Mouse (Mus musculus) CH12.LX (cell line): ENCODE measurements around the gene 2900026A02Rik. TPM values are rescaled to one million over a fixed set of nuclear protein-coding genes. Genes with fewer than 3 reads are reported as not detected.

Source experiments
- DNase-seq: peaks from one replicate; pipeline ENCODE4 v3.0.0-alpha.2; 2013; ENCODE audit errors: extremely low read depth
- H3K27ac ChIP-seq: 2 replicates; pipeline ENCODE4 v1.5.1; 2012; ENCODE audit warnings: low read depth, mild to moderate bottlenecking, control low read depth, moderate library complexity; ENCODE audit not compliant: insufficient read depth
- H3K27me3 ChIP-seq: replicated peaks from 2 replicates; pipeline ENCODE3; 2012; ENCODE audit warnings: inconsistent platforms
- H3K36me3 ChIP-seq, 2 experiments: replicated peaks in 1 of 2; 2 replicates each; pipeline versions ENCODE3 to v1.6.1; 2012; ENCODE audit warnings: inconsistent platforms in 1 of 2, low read length in 1 of 2, mild to moderate bottlenecking in 1 of 2, mixed read lengths in 1 of 2, moderate library complexity in 1 of 2; ENCODE audit not compliant: control insufficient read depth in 1 of 2, insufficient read depth in 1 of 2
- H3K4me1 ChIP-seq, 2 experiments: 2 replicates each; pipeline ENCODE4 v1.6.1; 2012; ENCODE audit warnings: inconsistent platforms in 1 of 2, moderate library complexity in 1 of 2; ENCODE audit not compliant: insufficient read depth in 2 of 2, control insufficient read depth in 1 of 2
- H3K4me2 ChIP-seq: 2 replicates; pipeline ENCODE4 v1.6.1; 2012; ENCODE audit warnings: low read depth, mild to moderate bottlenecking, control low read depth; ENCODE audit not compliant: poor library complexity, insufficient read depth, severe bottlenecking
- H3K4me3 ChIP-seq, 3 experiments: fragments of 150-350 bp in 1 of 3; sonication (generic) in 1 of 3; replicated peaks in 1 of 3; 2 replicates each; pipeline versions ENCODE3 to v1.5.1; 2011 to 2012; ENCODE audit warnings: low read depth in 2 of 3, low read length in 2 of 3, mild to moderate bottlenecking in 2 of 3, moderate library complexity in 2 of 3, control low read depth in 1 of 3, improper control_type of control experiment in 1 of 3, inconsistent platforms in 1 of 3, mixed read lengths in 1 of 3; ENCODE audit not compliant: poor library complexity in 1 of 3
- H3K79me2 ChIP-seq: replicated peaks from 2 replicates; pipeline ENCODE4 v1.6.1; 2012; ENCODE audit warnings: mild to moderate bottlenecking, moderate library complexity; ENCODE audit not compliant: control insufficient read depth, poor library complexity, insufficient read depth, severe bottlenecking; ENCODE audit errors: extremely low read depth
- H3K9ac ChIP-seq: 2 replicates; pipeline ENCODE4 v1.6.1; 2012; ENCODE audit warnings: low read depth, mild to moderate bottlenecking, control low read depth, moderate library complexity; ENCODE audit not compliant: insufficient read depth
- H3K9me3 ChIP-seq: replicated peaks from 2 replicates; pipeline ENCODE3; 2012; ENCODE audit warnings: low read length, inconsistent platforms, mixed read lengths
- CTCF ChIP-seq, 2 experiments: IDR thresholded peaks in 1 of 2; conservative IDR thresholded peaks in 1 of 2; 2 replicates each; pipeline ENCODE4 v1.5.1; 2011 to 2012; ENCODE audit warnings: low read depth in 2 of 2, low read length in 2 of 2, improper control_type of control experiment in 1 of 2, inconsistent platforms in 1 of 2, mild to moderate bottlenecking in 1 of 2, moderate library complexity in 1 of 2
- GABPA ChIP-seq: IDR thresholded peaks from 2 replicates; pipeline ENCODE4 v1.6.1; 2012; ENCODE audit warnings: low read depth, low read length, improper control_type of control experiment, inconsistent platforms; ENCODE audit not compliant: insufficient replicate concordance
- IRF4 ChIP-seq: IDR thresholded peaks from 2 replicates; pipeline ENCODE4 v1.6.1; 2014; ENCODE audit warnings: low read depth, mild to moderate bottlenecking, inconsistent platforms, low read length, improper control_type of control experiment
- MXI1 ChIP-seq: IDR thresholded peaks from 2 replicates; pipeline ENCODE4 v1.6.1; 2011; ENCODE audit warnings: mild to moderate bottlenecking, low read depth, low read length, improper control_type of control experiment
- NRF1 ChIP-seq: IDR thresholded peaks from 2 replicates; pipeline ENCODE4 v1.6.1; 2014; ENCODE audit warnings: low read depth, mild to moderate bottlenecking, inconsistent platforms, low read length, improper control_type of control experiment, moderate library complexity
- TCF12 ChIP-seq: IDR thresholded peaks from 2 replicates; pipeline ENCODE4 v1.6.1; 2014; ENCODE audit warnings: low read depth, mild to moderate bottlenecking, inconsistent platforms, low read length, improper control_type of control experiment
- UBTF ChIP-seq: IDR thresholded peaks from 2 replicates; pipeline ENCODE4 v1.6.1; 2012; ENCODE audit warnings: low read depth, mild to moderate bottlenecking, inconsistent platforms, low read length, improper control_type of control experiment, moderate library complexity
- USF1 ChIP-seq: IDR thresholded peaks from 2 replicates; pipeline ENCODE4 v1.6.1; 2014; ENCODE audit warnings: low read depth, mild to moderate bottlenecking, inconsistent platforms, low read length, improper control_type of control experiment
- dilution Hi-C: fragments of 300-500 bp; cut with MboI; formaldehyde crosslinking; loops from 2 replicates; pipeline ENCODE4 v1.14.3; 2020; ENCODE audit warnings: low sequenced_read_pairs; ENCODE audit not compliant: extremely low pct_unique_long_range_greater_than_20kb, extremely low pct_ligation_motif_present
- in situ Hi-C: fragments of 300-500 bp; cut with MboI; formaldehyde crosslinking; loops from 3 replicates; pipeline ENCODE4 v1.14.3; 2019; ENCODE audit warnings: low sequenced_read_pairs, low pct_ligation_motif_present, low pct_unique_long_range_greater_than_20kb, mixed read lengths
- polyA plus RNA-seq: library from polyadenylated mRNA; unstranded; fragments of >175 nt; gene quantifications from 2 replicates; pipeline ENCODE4 v1.2.1, GENCODE M21; 2012; ENCODE audit warnings: low read depth; ENCODE audit not compliant: insufficient read length
- total RNA-seq, 2 experiments: library from RNA; depleted of rRNA; stranded (reverse); fragments of 300-350 nt in 1 of 2; fragments of >200 nt in 1 of 2; gene quantifications; 2 replicates each; pipeline ENCODE4 v1.2.3; 2012 to 2014

Gene 2900026A02Rik
- total and polyA plus RNA-seq, 3 experiments, result 0.85 to 4.6 (median 0.93) TPM

- no peak overlapping the region for H3K4me2 ChIP-seq
- peaks cover 43% of the 10 kb centered on the region for H3K27me3 ChIP-seq
- dilution Hi-C loops, result loop anchor here (25.0 kb wide), 1 partner anchor 108 kb away; no protein-coding TSS in a partner anchor
- no peak overlapping the region for H3K9ac ChIP-seq
- in situ Hi-C loops, result no loop called here
- no peaks in the 10 kb centered on the region for H3K79me2 ChIP-seq
- H3K4me3 ChIP-seq, result no peak overlapping the region
- H3K27ac ChIP-seq, result no peak overlapping the region
- peaks cover 0 to 3% of the 10 kb centered on the region in 2 experiments; a peak in 1 of 4 replicates for H3K4me1 ChIP-seq
- DNase-seq, result peak; percentile 8
- peaks cover 9% of the 10 kb centered on the region for H3K9me3 ChIP-seq
- no peaks in the 10 kb centered on the region for H3K36me3 ChIP-seq
- no peak for TF ChIP-seq GABPA
- no peak for TF ChIP-seq TCF12
- no peak for TF ChIP-seq USF1
- TF ChIP-seq UBTF, result no peak
- TF ChIP-seq CTCF (conservative IDR thresholded peaks at IDR 0.05 in 1 of 2, IDR thresholded peaks at IDR 0.05 in 1 of 2; ENCODE audit: low read depth in 2 of 2, low read length in 2 of 2), result peak in 1 of 2 experiments; percentile 34; a peak in 2 of 4 replicates
Measured at GRCm38 (mm10) chr5:113079783-113080182, 141.3 kb downstream of the 2900026A02Rik start.

GRCm38 (mm10) chr5:113078686-113079085, 142.3 kb downstream of the 2900026A02Rik start:
- Histone ChIP-seq H3K9me3 (peaks cover 6% of the 10 kb centered on the region), H3K27me3 (peaks cover 51% of the 10 kb centered on the region), H3K4me1 (peaks cover 0 to 3% of the 10 kb centered on the region in 2 experiments; a peak in 1 of 4 replicates), H3K36me3 (no peaks in the 10 kb centered on the region), H3K79me2 (no peaks in the 10 kb centered on the region), H3K27ac (no peak overlapping the region), H3K4me2 (no peak overlapping the region), H3K9ac (no peak overlapping the region), H3K4me3 (no peak overlapping the region)
- in situ Hi-C loops, result no loop called here
- dilution Hi-C loops, result loop anchor here (25.0 kb wide), 1 partner anchor 109 kb away; no protein-coding TSS in a partner anchor
- TF ChIP-seq CTCF (conservative IDR thresholded peaks at IDR 0.05 in 1 of 2, IDR thresholded peaks at IDR 0.05 in 1 of 2; ENCODE audit: low read depth in 2 of 2, low read length in 2 of 2) (peak; percentile 29 to 78), IRF4 (no peak)
- DNase-seq, result peak; percentile 15

- no peak for DNase-seq
- Histone ChIP-seq H3K9me3 (no peaks in the 10 kb centered on the region), H3K4me2 (no peak within 1 kb of the TSS), H3K79me2 (no peaks in the 10 kb centered on the region), H3K4me1 (no peaks in the 10 kb centered on the region), H3K9ac (no peak within 1 kb of the TSS), H3K27me3 (peaks cover 58% of the 10 kb centered on the region), H3K36me3 (no peaks in the 10 kb centered on the region), H3K4me3 (no peak within 1 kb of the TSS)
- in situ Hi-C loops, result no loop called here
- TF ChIP-seq MXI1, result no peak
- no peak for TF ChIP-seq NRF1
- TF ChIP-seq, all 38 proteins: peak for 0
- dilution Hi-C loops, result no loop called here
- no peak within 1 kb of the TSS for H3K27ac ChIP-seq
Measured at GRCm38 (mm10) chr5:113070017-113070416, 151.0 kb downstream of the 2900026A02Rik start, which contains the start of gene Crybb2. Gene Crybb2 (minus strand): TSS chr5:113070117.
